Mouse (Mus musculus): ENCODE measurements around the gene Eif4e3. TPM values are rescaled to one million over a fixed set of nuclear protein-coding genes. Genes with fewer than 3 reads are reported as not detected.
A peak's percentile ranks its signal among the peaks of the same experiment; 100 is the strongest.

Gene Eif4e3
- total and polyA plus RNA-seq, 2 experiments from 2014 or later = 15.4 to 18.9 TPM

DNA sequence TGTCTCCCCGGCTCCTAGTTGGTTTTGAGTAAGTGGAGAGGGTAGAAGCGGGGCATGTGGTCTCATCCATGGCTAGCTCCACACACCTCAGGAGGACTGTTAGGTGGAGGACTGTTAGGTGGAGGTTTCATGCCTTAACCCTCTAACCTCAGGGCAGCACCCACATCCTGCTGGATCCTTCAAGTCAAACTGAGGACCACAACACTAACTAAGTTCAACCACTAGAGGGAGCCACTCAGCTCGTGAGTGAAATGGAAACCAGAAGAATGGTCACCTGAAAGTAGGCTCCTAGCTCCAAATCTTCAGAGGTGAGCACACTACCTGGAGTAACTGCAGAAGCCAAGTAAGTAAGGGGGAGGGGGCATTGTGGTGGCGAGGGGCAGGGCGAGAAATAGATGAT lies 18.3 kb upstream of the Eif4e3 start:
- ATAC-seq (ENCODE audit: insufficient read depth, low read depth) = no peak
- H3K27me3 ChIP-seq (ENCODE audit: control insufficient read depth, insufficient read depth, low read length) = peaks cover 9% of the 10 kb centered on the region
- DNase-seq (ENCODE audit: low spot score) = no peak
- H3K9me3 ChIP-seq (replicated peaks; ENCODE audit: control insufficient read depth, low read length) = no peaks in the 10 kb centered on the region
- no peak overlapping the region for H3K9ac ChIP-seq (replicated peaks; ENCODE audit: low read depth, low read length)
- no peak overlapping the region for H3K27ac ChIP-seq (ENCODE audit: low read depth)
- H3K4me1 ChIP-seq (ENCODE audit: control insufficient read depth, insufficient read depth) = no peaks in the 10 kb centered on the region
- 54% methylated on average over 5 of the region's 5 CpGs for WGBS
- no peak overlapping the region for H3K4me2 ChIP-seq (ENCODE audit: low read depth, low read length)
- H3K36me3 ChIP-seq (replicated peaks; ENCODE audit: control insufficient read depth, insufficient read depth, low read length) = no peaks in the 10 kb centered on the region
- peak; percentile 63 for TF ChIP-seq CTCF (IDR thresholded peaks at IDR 0.05; ENCODE audit: low read depth)
- TF ChIP-seq EP300 (IDR thresholded peaks at IDR 0.05; ENCODE audit: low read depth) = no peak
- no peak overlapping the region for H3K4me3 ChIP-seq (ENCODE audit: low read depth, low read length)

DNA sequence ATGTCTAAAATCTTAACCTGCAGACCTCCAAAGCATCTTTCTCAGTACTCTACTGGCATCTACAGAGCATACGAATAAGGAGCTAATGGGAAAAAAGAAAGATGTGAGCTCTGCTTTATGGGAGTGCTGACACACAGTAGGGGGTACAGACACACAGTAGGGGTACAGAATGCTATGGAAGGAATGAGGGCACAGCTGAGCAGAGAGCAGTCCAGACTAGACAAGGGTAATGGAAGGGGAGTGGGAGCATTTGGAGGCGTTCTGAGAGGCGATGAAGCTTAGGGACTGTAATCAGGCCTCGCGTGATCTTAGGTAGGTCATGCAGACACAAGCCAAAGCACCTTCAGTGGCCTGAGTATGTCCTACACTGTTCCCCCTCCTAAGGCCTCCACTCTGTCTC lies 17.4 kb upstream of the Eif4e3 start:
- Histone ChIP-seq H3K36me3 (replicated peaks; ENCODE audit: control insufficient read depth, insufficient read depth, low read length) (no peaks in the 10 kb centered on the region), H3K4me1 (ENCODE audit: control insufficient read depth, insufficient read depth) (no peaks in the 10 kb centered on the region), H3K27ac (ENCODE audit: low read depth) (no peak overlapping the region), H3K4me3 (ENCODE audit: low read depth, low read length) (no peak overlapping the region), H3K27me3 (ENCODE audit: control insufficient read depth, insufficient read depth, low read length) (0 out of 2 replicates have a peak, but pooled peaks cover 2% of the 10 kb centered on the region), H3K9ac (replicated peaks; ENCODE audit: low read depth, low read length) (no peak overlapping the region), H3K4me2 (ENCODE audit: low read depth, low read length) (no peak overlapping the region), H3K9me3 (replicated peaks; ENCODE audit: control insufficient read depth, low read length) (no peaks in the 10 kb centered on the region)
- 88% methylated on average over 5 of the region's 5 CpGs for WGBS
- ATAC-seq (ENCODE audit: insufficient read depth, low read depth) (no peak), DNase-seq (ENCODE audit: low spot score) (no peak)
- TF ChIP-seq CTCF (IDR thresholded peaks at IDR 0.05; ENCODE audit: low read depth) = no peak
- no peak for TF ChIP-seq EP300 (IDR thresholded peaks at IDR 0.05; ENCODE audit: low read depth)

DNA sequence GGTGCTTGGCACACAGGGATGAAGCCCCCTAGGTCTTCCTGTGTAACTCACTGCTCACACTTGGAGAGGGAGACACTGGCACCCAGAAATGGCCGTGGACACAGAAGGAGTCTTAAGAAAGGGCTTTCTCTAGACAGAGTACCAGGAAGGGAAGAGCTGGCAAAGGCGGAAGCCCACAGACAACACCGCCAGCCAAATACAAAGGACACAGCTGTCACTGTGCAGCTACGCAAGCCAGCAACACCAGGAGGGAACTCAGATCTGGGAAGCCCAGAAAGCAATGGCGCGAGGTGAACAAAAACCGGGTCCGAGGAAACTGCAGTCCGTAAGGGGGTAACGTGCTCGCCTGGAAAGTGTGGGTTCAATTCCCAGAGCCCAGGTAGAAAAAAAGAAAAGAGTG lies 11.5 kb upstream of the Eif4e3 start:
- WGBS = 76% methylated on average over 11 of the region's 11 CpGs
- DNase-seq (ENCODE audit: low spot score) (no peak), ATAC-seq (ENCODE audit: insufficient read depth, low read depth) (no peak)
- H3K9ac ChIP-seq (replicated peaks; ENCODE audit: low read depth, low read length) = no peak overlapping the region
- no peak overlapping the region for H3K4me3 ChIP-seq (ENCODE audit: low read depth, low read length)
- no peaks in the 10 kb centered on the region for H3K36me3 ChIP-seq (replicated peaks; ENCODE audit: control insufficient read depth, insufficient read depth, low read length)
- TF ChIP-seq CTCF (IDR thresholded peaks at IDR 0.05; ENCODE audit: low read depth) (no peak), EP300 (IDR thresholded peaks at IDR 0.05; ENCODE audit: low read depth) (no peak)
- no peak overlapping the region for H3K4me2 ChIP-seq (ENCODE audit: low read depth, low read length)
- H3K27ac ChIP-seq (ENCODE audit: low read depth) = no peak overlapping the region
- H3K4me1 ChIP-seq (ENCODE audit: control insufficient read depth, insufficient read depth) = no peaks in the 10 kb centered on the region
- 0 out of 2 replicates have a peak, but pooled peaks cover 5% of the 10 kb centered on the region for H3K27me3 ChIP-seq (ENCODE audit: control insufficient read depth, insufficient read depth, low read length)
- H3K9me3 ChIP-seq (replicated peaks; ENCODE audit: control insufficient read depth, low read length) = no peaks in the 10 kb centered on the region

DNA sequence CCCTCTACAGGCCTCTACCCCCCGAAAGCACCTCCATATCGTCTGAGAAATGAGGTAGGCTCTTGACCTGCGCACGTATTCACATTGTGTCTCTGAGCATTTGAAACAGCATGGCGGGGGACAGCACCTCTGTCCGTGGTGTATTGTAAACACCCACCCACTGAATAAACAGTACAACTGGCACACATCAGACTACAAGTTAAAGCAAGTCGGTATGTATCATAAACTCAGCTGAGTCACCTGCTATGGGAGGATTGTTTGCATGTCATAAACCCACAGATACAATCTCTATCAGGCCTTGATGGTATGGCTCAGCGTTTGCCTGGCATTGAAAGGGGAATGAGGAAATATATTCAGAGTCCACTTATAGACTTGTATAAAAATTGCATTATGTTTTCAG lies 10.8 kb upstream of the Eif4e3 start:
- no peak overlapping the region for H3K9ac ChIP-seq (replicated peaks; ENCODE audit: low read depth, low read length)
- H3K4me2 ChIP-seq (ENCODE audit: low read depth, low read length) = no peak overlapping the region
- TF ChIP-seq CTCF (IDR thresholded peaks at IDR 0.05; ENCODE audit: low read depth) (no peak), EP300 (IDR thresholded peaks at IDR 0.05; ENCODE audit: low read depth) (no peak)
- 84% methylated on average over 8 of the region's 8 CpGs for WGBS
- ATAC-seq (ENCODE audit: insufficient read depth, low read depth) (no peak), DNase-seq (ENCODE audit: low spot score) (no peak)
- no peak overlapping the region for H3K4me3 ChIP-seq (ENCODE audit: low read depth, low read length)
- no peaks in the 10 kb centered on the region for H3K36me3 ChIP-seq (replicated peaks; ENCODE audit: control insufficient read depth, insufficient read depth, low read length)
- 0 out of 2 replicates have a peak, but pooled peaks cover 5% of the 10 kb centered on the region for H3K27me3 ChIP-seq (ENCODE audit: control insufficient read depth, insufficient read depth, low read length)
- H3K9me3 ChIP-seq (replicated peaks; ENCODE audit: control insufficient read depth, low read length) = no peaks in the 10 kb centered on the region
- H3K4me1 ChIP-seq (ENCODE audit: control insufficient read depth, insufficient read depth) = no peaks in the 10 kb centered on the region
- no peak overlapping the region for H3K27ac ChIP-seq (ENCODE audit: low read depth)

DNA sequence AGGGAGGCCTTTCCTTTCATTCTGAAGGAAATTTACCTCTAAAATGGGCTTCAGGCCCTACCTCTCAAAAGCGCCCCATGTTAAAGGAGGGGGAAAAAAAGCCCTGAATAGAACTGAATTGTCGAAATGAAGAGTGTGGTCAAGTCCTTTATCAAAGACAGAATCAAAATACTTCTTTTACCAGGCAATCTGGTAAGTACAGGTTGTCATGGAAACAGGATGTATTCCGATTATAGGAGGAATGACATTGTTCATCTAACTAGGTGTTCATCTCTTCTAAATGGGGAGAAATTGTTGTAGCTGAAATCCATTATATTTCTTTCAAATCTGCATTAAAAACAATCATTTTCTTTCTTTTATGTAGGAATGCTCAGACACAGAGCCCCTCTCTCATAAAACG lies 7.9 kb upstream of the Eif4e3 start:
- Histone ChIP-seq H3K36me3 (replicated peaks; ENCODE audit: control insufficient read depth, insufficient read depth, low read length) (no peaks in the 10 kb centered on the region), H3K9me3 (replicated peaks; ENCODE audit: control insufficient read depth, low read length) (no peaks in the 10 kb centered on the region), H3K4me2 (ENCODE audit: low read depth, low read length) (no peak overlapping the region), H3K4me1 (ENCODE audit: control insufficient read depth, insufficient read depth) (no peaks in the 10 kb centered on the region), H3K9ac (replicated peaks; ENCODE audit: low read depth, low read length) (no peak overlapping the region), H3K27me3 (ENCODE audit: control insufficient read depth, insufficient read depth, low read length) (0 out of 2 replicates have a peak, but pooled peaks cover 5% of the 10 kb centered on the region), H3K27ac (ENCODE audit: low read depth) (no peak overlapping the region), H3K4me3 (ENCODE audit: low read depth, low read length) (no peak overlapping the region)
- no peak for DNase-seq (ENCODE audit: low spot score)
- no peak for TF ChIP-seq EP300 (IDR thresholded peaks at IDR 0.05; ENCODE audit: low read depth)
- TF ChIP-seq CTCF (IDR thresholded peaks at IDR 0.05; ENCODE audit: low read depth) = no peak
- no peak for ATAC-seq (ENCODE audit: insufficient read depth, low read depth)
- 79% methylated on average over 4 of the region's 4 CpGs for WGBS

DNA sequence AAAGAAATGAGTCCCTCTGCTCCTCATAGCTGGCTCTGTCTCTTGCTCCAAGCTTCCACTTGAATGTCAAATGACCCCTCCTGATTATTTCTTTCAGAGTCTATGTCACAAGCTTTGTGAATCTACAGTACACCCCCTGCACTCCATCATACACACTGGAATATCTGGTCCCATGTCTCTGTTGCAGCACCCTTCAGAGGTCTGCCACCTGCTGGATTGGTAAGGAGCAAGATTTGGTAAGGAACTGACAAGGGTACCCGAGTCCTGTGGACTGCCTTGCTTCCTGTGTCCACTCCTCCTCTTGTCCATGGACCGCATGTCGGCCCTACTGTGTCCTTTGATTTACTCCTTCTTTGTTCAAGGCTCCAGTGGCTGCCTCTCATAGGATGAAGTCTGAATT lies 5.2 kb upstream of the Eif4e3 start:
- DNase-seq (ENCODE audit: low spot score) (no peak), ATAC-seq (ENCODE audit: insufficient read depth, low read depth) (no peak)
- Histone ChIP-seq H3K4me2 (ENCODE audit: low read depth, low read length) (no peak overlapping the region), H3K27ac (ENCODE audit: low read depth) (no peak overlapping the region), H3K4me3 (ENCODE audit: low read depth, low read length) (no peak overlapping the region), H3K9ac (replicated peaks; ENCODE audit: low read depth, low read length) (no peak overlapping the region), H3K4me1 (ENCODE audit: control insufficient read depth, insufficient read depth) (0 out of 2 replicates have a peak, but pooled peaks cover 5% of the 10 kb centered on the region), H3K9me3 (replicated peaks; ENCODE audit: control insufficient read depth, low read length) (no peaks in the 10 kb centered on the region), H3K27me3 (ENCODE audit: control insufficient read depth, insufficient read depth, low read length) (0 out of 2 replicates have a peak, but pooled peaks cover 2% of the 10 kb centered on the region), H3K36me3 (replicated peaks; ENCODE audit: control insufficient read depth, insufficient read depth, low read length) (no peaks in the 10 kb centered on the region)
- peak; percentile 24; the same call in 1 of the 2 replicates for TF ChIP-seq CTCF (IDR thresholded peaks at IDR 0.05; ENCODE audit: low read depth)
- TF ChIP-seq EP300 (IDR thresholded peaks at IDR 0.05; ENCODE audit: low read depth) = no peak
- WGBS = 65% methylated on average over 3 of the region's 3 CpGs
